Mouse (Mus musculus): Measurements from ENCODE around the gene Foxn3. TPM values are rescaled to one million over a fixed set of nuclear protein-coding genes. Genes with fewer than 3 reads are reported as not detected.

The Foxn3 gene
- polyA plus RNA-seq, 1 experiment: 5.8 TPM

DNA sequence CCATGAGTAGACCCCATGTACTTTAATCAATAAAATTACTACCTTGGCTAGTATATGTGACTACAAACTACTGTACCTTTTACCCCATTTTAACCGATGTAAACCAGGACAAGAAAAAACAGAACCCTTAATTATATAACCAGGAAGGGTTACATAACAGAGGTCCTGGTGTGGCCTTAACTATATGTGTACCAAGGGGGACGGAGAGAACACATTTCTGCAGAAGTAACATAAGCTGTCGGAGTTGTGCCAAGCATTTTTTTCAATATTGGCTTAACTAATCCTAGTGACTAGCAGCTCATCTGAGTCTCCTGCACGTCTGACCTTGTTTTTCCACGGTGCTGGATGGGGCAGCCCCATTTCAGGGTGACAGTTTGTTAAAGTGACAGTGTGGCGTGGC lies 315.4 kb downstream of the Foxn3 start:
- Histone ChIP-seq H3K79me2 (ENCODE audit: control insufficient read depth, insufficient read depth) (no peaks in the 10 kb centered on the region), H3K4me2 (ENCODE audit: low read depth) (no peak overlapping the region), H3ac (ENCODE audit: control insufficient read depth, insufficient read length) (no peak overlapping the region), H3K4me3 (no peak overlapping the region), H3K36me3 (ENCODE audit: control insufficient read depth, insufficient read depth) (no peaks in the 10 kb centered on the region), H3K27me3 (ENCODE audit: control insufficient read depth, insufficient read depth, insufficient read length) (no peaks in the 10 kb centered on the region)
- no peak for TF ChIP-seq TCF12 (IDR thresholded peaks at IDR 0.05; ENCODE audit: insufficient read depth, poor library complexity, severe bottlenecking)
- TF ChIP-seq SRF (IDR thresholded peaks at IDR 0.05; ENCODE audit: control insufficient read depth, insufficient read length, low read depth): no peak
- TF ChIP-seq POLR2A (IDR thresholded peaks at IDR 0.05; ENCODE audit: insufficient read length, low read depth): no peak
- no peak for TF ChIP-seq E2F4 (IDR thresholded peaks at IDR 0.05; ENCODE audit: insufficient read depth)
- TF ChIP-seq CEBPB (IDR thresholded peaks at IDR 0.05; ENCODE audit: insufficient read depth, poor library complexity, severe bottlenecking): no peak
- no peak for TF ChIP-seq REST (IDR thresholded peaks at IDR 0.05; ENCODE audit: insufficient read depth, insufficient read length)
- TF ChIP-seq MAX (IDR thresholded peaks at IDR 0.05; ENCODE audit: low read depth): no peak
- no peak for TF ChIP-seq MYOG (IDR thresholded peaks at IDR 0.05; ENCODE audit: control insufficient read depth in 1 of 3, insufficient read depth in 1 of 3, insufficient read length in 2 of 3, low read depth in 2 of 3)
- TF ChIP-seq USF1 (IDR thresholded peaks at IDR 0.05; ENCODE audit: low read depth): no peak
- no peak for TF ChIP-seq POLR2AphosphoS2 (IDR thresholded peaks at IDR 0.05; ENCODE audit: insufficient read length, low read depth)
- TF ChIP-seq TCF3 (IDR thresholded peaks at IDR 0.05; ENCODE audit: insufficient read length, low read depth): no peak
- TF ChIP-seq MYOD1 (IDR thresholded peaks at IDR 0.05; ENCODE audit: control insufficient read depth in 1 of 3, insufficient read length in 2 of 3, low read depth in 2 of 3): no peak

DNA sequence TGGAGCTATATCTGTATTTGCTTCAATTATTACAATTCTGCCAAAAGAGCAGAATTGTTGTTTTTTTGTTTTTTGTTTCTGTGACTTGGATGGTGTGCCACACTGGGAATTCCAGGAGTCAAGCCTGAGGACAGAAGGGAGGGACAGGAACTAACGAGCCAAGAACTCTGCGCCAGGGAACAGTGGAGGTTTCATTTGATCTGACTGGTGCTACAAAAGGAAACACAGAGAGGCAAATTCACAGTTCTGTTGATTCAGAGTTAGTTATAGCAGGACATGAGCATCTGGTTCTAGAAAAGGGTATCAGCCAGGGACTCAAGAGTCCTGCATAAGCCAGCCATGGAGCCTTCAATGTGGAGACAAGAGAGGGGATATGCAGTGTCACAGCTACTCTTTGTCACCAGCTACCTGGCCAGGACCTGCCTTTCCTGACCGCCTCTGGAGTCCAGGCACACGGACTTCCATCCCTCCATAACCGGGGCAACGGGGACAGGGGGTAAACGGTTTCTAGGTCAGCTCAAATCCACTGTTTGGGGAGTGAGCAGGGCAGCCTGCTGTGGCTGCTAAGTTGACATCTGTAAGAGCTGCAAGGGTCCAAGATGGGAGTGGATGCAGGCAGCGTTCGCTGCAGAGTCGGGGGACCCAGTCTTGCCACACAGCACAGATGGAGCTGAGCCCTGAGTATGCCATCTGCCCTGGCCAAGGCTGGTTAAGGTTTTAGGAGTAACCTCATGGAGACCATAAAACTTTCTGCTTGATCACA lies 316.2 kb downstream of the Foxn3 start:
- Histone ChIP-seq H3K27me3 (ENCODE audit: control insufficient read depth, insufficient read depth, insufficient read length) (no peaks in the 10 kb centered on the region), H3K36me3 (ENCODE audit: control insufficient read depth, insufficient read depth) (no peaks in the 10 kb centered on the region), H3ac (ENCODE audit: control insufficient read depth, insufficient read length) (no peak overlapping the region), H3K79me2 (ENCODE audit: control insufficient read depth, insufficient read depth) (no peaks in the 10 kb centered on the region), H3K4me2 (ENCODE audit: low read depth) (no peak overlapping the region), H3K4me3 (no peak overlapping the region)
- TF ChIP-seq CEBPB (IDR thresholded peaks at IDR 0.05; ENCODE audit: insufficient read depth, poor library complexity, severe bottlenecking) (no peak), MAX (IDR thresholded peaks at IDR 0.05; ENCODE audit: low read depth) (no peak), E2F4 (IDR thresholded peaks at IDR 0.05; ENCODE audit: insufficient read depth) (no peak), SRF (IDR thresholded peaks at IDR 0.05; ENCODE audit: control insufficient read depth, insufficient read length, low read depth) (no peak), MYOD1 (IDR thresholded peaks at IDR 0.05; ENCODE audit: control insufficient read depth in 1 of 3, insufficient read length in 2 of 3, low read depth in 2 of 3) (no peak), REST (IDR thresholded peaks at IDR 0.05; ENCODE audit: insufficient read depth, insufficient read length) (no peak), POLR2A (IDR thresholded peaks at IDR 0.05; ENCODE audit: insufficient read length, low read depth) (no peak), TCF12 (IDR thresholded peaks at IDR 0.05; ENCODE audit: insufficient read depth, poor library complexity, severe bottlenecking) (no peak), TCF3 (IDR thresholded peaks at IDR 0.05; ENCODE audit: insufficient read length, low read depth) (no peak), MYOG (IDR thresholded peaks at IDR 0.05; ENCODE audit: control insufficient read depth in 1 of 3, insufficient read depth in 1 of 3, insufficient read length in 2 of 3, low read depth in 2 of 3) (no peak), POLR2AphosphoS2 (IDR thresholded peaks at IDR 0.05; ENCODE audit: insufficient read length, low read depth) (no peak), USF1 (IDR thresholded peaks at IDR 0.05; ENCODE audit: low read depth) (no peak)

GRCm38 (mm10) chr12:99244673-99245072 lies 318.7 kb downstream of the Foxn3 start:
- Histone ChIP-seq H3K36me3 (ENCODE audit: control insufficient read depth, insufficient read depth) (no peaks in the 10 kb centered on the region), H3K27me3 (ENCODE audit: control insufficient read depth, insufficient read depth, insufficient read length) (no peaks in the 10 kb centered on the region), H3ac (ENCODE audit: control insufficient read depth, insufficient read length) (no peak overlapping the region), H3K79me2 (ENCODE audit: control insufficient read depth, insufficient read depth) (no peaks in the 10 kb centered on the region), H3K4me2 (ENCODE audit: low read depth) (no peak overlapping the region), H3K4me3 (no peak overlapping the region)
- no peak for TF ChIP-seq TCF3 (IDR thresholded peaks at IDR 0.05; ENCODE audit: insufficient read length, low read depth)
- no peak for TF ChIP-seq TCF12 (IDR thresholded peaks at IDR 0.05; ENCODE audit: insufficient read depth, poor library complexity, severe bottlenecking)
- TF ChIP-seq MYOG (IDR thresholded peaks at IDR 0.05; ENCODE audit: control insufficient read depth in 1 of 3, insufficient read depth in 1 of 3, insufficient read length in 2 of 3, low read depth in 2 of 3): no peak
- TF ChIP-seq POLR2A (IDR thresholded peaks at IDR 0.05; ENCODE audit: insufficient read length, low read depth): no peak
- TF ChIP-seq E2F4 (IDR thresholded peaks at IDR 0.05; ENCODE audit: insufficient read depth): no peak
- TF ChIP-seq CEBPB (IDR thresholded peaks at IDR 0.05; ENCODE audit: insufficient read depth, poor library complexity, severe bottlenecking): no peak
- no peak for TF ChIP-seq USF1 (IDR thresholded peaks at IDR 0.05; ENCODE audit: low read depth)
- TF ChIP-seq MAX (IDR thresholded peaks at IDR 0.05; ENCODE audit: low read depth): no peak
- TF ChIP-seq SRF (IDR thresholded peaks at IDR 0.05; ENCODE audit: control insufficient read depth, insufficient read length, low read depth): no peak

DNA sequence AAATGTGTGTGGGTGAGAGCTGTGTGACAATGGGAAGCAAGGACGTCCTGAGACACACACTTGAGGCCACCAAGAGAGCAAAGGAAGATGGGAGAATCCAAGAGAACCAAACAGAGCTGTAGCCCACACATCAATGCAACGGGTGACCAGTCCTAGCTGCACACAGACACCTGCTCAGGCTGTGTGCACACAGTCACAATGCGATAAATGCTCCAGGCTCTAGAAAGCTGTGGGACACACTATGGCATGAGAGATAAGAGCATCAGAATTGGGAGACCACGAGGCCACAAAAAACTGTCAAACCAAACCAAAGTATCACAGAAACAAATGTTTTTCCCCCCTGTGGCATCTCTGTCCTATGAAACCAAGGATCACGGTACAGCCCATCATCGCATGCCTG lies 319.1 kb downstream of the Foxn3 start:
- TF ChIP-seq CEBPB (IDR thresholded peaks at IDR 0.05; ENCODE audit: insufficient read depth, poor library complexity, severe bottlenecking) (no peak), MYOG (IDR thresholded peaks at IDR 0.05; ENCODE audit: control insufficient read depth in 1 of 3, insufficient read depth in 1 of 3, insufficient read length in 2 of 3, low read depth in 2 of 3) (no peak), USF1 (IDR thresholded peaks at IDR 0.05; ENCODE audit: low read depth) (no peak), TCF3 (IDR thresholded peaks at IDR 0.05; ENCODE audit: insufficient read length, low read depth) (no peak), REST (IDR thresholded peaks at IDR 0.05; ENCODE audit: insufficient read depth, insufficient read length) (no peak), MYOD1 (IDR thresholded peaks at IDR 0.05; ENCODE audit: control insufficient read depth in 1 of 3, insufficient read length in 2 of 3, low read depth in 2 of 3) (no peak), TCF12 (IDR thresholded peaks at IDR 0.05; ENCODE audit: insufficient read depth, poor library complexity, severe bottlenecking) (no peak), SRF (IDR thresholded peaks at IDR 0.05; ENCODE audit: control insufficient read depth, insufficient read length, low read depth) (no peak), POLR2AphosphoS2 (IDR thresholded peaks at IDR 0.05; ENCODE audit: insufficient read length, low read depth) (no peak), POLR2A (IDR thresholded peaks at IDR 0.05; ENCODE audit: insufficient read length, low read depth) (no peak), MAX (IDR thresholded peaks at IDR 0.05; ENCODE audit: low read depth) (no peak), E2F4 (IDR thresholded peaks at IDR 0.05; ENCODE audit: insufficient read depth) (no peak)
- Histone ChIP-seq H3K4me3 (no peak overlapping the region), H3K4me2 (ENCODE audit: low read depth) (no peak overlapping the region), H3K36me3 (ENCODE audit: control insufficient read depth, insufficient read depth) (no peaks in the 10 kb centered on the region), H3K27me3 (ENCODE audit: control insufficient read depth, insufficient read depth, insufficient read length) (no peaks in the 10 kb centered on the region), H3ac (ENCODE audit: control insufficient read depth, insufficient read length) (no peak overlapping the region), H3K79me2 (ENCODE audit: control insufficient read depth, insufficient read depth) (no peaks in the 10 kb centered on the region)

Measured in myocyte (in vitro differentiated cells).